Mouse (Mus musculus): ENCODE measurements around the gene Gm20388. TPM values are rescaled to one million over a fixed set of nuclear protein-coding genes. Genes with fewer than 3 reads are reported as not detected.

Gene Gm20388
- 1 to 10 TPM in 1 of 2 experiments, not detected in 1; 4.0 TPM for total RNA-seq (2021)
- long read RNA-seq, experiment 1, partial matches to known transcripts: 10 of 52 reads
- long read RNA-seq, experiment 1, other reads (novel, unspliced or antisense): 42 of 52 reads
- long read RNA-seq, experiment 2, partial matches to known transcripts: 0 of 44 reads
- long read RNA-seq, experiment 2, other reads (novel, unspliced or antisense): 44 of 44 reads

DNA sequence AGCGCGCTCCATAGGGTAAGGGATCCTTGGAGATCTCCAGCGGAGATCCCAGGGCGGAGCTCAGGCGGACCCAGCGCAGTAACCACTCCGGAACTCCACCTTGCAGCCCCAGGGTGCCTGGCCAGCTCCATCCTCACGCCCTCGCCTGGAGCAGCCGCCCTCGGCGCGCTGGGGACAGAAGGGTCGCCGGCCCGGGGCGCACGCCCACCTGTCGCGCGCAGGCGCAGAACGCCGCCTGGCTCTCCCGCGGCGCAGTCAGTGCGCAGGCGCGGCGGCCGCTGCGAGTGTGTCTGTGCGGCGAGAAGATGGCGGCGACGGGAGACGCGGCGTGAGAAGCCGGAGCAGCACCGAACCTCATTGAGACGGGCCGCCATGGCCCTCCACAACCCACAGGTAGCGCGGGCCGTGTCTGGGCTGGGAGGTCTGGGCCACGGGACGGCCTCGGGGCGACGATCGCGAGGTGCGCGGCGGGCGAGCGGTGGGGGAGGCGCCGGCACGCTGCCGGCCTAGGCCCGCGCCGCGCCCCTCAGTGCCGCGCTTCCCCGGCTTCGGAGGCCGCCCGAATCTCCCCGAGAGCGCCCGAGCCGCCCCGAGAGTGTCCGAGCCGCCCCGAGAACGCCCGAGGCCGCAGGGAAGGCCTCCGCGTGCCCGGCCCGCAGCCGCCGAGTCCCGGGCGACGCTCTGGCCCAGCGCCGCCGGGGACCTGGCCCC, at the start of gene Gm20388:
Gm20388 (plus strand) TSS at position 295 of the 711 bp plus-strand sequence.
- peak; percentile 92 to 95 for DNase-seq

- DNase-seq: peak; percentile 98 to 99
Measured at GRCm38 (mm10) chr8:119861706-119862389, 48.8 kb upstream of the Gm20388 start, which contains the start of gene Klhl36. Gene Klhl36, plus strand, starts transcription at chr8:119862266.

GRCm38 (mm10) chr8:119862390-119862734, 48.3 kb upstream of the Gm20388 start:
- no peak for DNase-seq

DNA sequence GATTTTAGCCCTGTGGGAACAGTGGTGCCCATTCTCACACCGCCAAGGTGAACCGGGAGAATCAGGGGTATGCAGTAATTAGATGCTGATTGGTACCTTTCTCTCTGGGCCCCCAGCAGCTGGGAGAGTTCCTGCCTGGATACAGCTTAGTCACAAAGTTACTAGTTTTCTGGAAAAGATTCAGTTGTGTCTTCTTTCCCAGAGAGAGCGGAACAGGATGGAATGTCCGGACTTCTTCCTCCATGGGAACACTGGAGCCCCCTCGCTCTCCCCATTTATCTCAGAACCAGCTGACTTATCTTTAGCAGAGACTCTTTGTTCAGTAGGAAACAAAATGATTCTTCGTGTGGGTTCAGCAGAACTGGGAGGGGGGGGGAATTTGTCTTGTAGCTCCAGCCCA, 47.9 kb upstream of the Gm20388 start:
- no peak for DNase-seq

DNA sequence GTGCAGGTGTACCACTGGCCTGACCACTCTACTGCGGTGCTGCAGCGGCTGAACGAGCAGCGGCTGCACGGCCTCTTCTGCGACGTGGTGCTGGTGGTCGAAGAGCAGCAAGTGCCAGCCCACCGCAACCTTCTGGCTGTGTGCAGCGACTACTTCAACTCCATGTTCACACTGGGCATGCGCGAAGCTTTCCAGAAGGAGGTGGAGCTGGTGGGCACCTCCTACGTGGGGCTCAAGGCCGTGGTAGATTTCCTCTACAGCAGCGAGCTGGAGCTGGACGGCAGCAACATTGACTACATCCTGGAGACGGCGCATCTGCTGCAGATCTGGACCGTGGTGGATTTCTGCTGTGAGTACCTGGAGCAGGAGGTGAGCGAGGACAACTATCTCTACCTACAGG, 41.0 kb upstream of the Gm20388 start:
- DNase-seq: no peak

- no peak for DNase-seq
Measured at GRCm38 (mm10) chr8:119873181-119873580, 37.5 kb upstream of the Gm20388 start.

- DNase-seq: no peak
Measured at GRCm38 (mm10) chr8:119881301-119881700, 29.3 kb upstream of the Gm20388 start.

DNA sequence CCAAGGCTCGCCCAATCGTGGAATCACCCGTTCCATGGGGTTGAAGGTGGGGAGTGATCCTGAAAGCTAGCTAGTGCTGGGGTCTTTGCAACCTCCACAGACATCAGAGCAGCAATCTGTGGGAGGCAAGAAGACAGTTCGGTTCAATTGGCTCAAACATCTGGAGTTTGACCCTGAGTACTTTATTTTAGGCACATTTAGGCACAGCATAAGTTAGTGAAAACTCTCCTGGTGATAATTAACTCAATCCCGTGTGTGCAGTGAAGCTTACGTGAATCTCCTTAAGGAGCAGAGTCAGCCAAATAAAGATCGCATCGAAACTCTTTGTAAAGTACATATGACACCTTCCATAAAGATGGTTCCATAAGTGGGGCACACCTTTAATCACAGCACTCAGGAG, 28.7 kb upstream of the Gm20388 start:
- DNase-seq: no peak

DNA sequence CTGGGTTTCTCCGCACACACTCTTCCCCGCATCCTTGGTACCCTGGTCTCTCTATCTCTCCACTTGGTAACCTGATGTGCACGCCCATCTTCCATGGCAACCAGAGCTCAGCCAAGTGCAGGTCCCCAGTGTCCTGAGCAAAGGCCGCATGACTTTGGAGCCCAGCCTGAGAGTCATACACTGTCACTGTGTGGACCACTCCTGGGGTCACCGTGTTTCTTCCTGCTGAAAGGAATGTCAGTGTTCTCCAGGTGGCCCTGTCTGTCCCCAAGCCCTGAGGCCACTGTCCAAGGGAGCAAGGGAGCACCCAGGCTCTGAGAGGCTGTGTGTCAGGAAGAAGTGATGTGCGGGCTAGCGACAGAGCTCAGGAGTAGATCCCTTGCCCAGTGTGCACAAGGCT, 27.4 kb upstream of the Gm20388 start:
- DNase-seq: no peak

- DNase-seq: peak; percentile 25 to 58
Measured at GRCm38 (mm10) chr8:119885612-119886011, 25.0 kb upstream of the Gm20388 start.

- peak; percentile 12 to 58 for DNase-seq
Measured at GRCm38 (mm10) chr8:119887130-119887529, 23.5 kb upstream of the Gm20388 start.

DNA sequence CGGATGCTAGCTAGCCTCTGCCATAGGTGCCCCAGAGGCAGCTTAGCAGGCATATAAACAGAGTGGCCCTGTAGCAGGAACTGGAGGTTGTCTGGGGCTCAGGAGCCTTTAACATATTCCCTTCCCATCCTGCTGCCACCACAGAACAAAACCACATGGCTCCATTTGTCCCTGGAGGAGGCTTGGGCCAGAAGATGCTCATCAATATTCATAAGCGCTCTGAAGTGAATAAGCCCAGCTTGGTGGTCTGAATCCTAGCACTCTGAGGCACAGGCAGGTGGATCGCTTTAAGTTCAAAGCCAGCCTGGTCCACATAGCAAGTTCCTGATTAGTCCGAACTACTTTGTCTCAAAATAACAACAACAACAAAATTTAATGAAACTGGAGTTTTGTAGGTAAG, 22.6 kb upstream of the Gm20388 start:
- no peak for DNase-seq

- no peak for DNase-seq
Measured at GRCm38 (mm10) chr8:119897069-119897468, 13.6 kb upstream of the Gm20388 start.

DNA sequence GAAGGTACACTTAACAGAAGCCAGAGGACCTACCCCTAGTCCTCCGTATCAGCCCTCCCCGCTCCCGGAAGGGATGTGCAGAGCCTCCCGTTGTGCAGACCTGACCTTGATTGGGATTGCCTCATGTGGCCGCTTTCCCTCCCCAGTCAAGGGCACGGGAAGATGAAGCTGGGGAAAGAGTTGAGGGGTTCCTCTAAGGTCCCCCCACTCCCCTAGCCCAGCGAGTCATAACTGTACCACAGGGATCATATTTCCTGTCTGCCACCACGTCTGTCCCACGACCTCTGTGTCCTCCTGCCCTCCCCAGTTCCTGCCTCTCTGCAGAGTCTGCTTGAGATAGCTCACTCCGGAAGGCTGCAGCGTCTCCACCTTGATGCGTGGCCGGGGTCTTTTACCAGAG, 12.7 kb upstream of the Gm20388 start:
- DNase-seq: no peak

DNA sequence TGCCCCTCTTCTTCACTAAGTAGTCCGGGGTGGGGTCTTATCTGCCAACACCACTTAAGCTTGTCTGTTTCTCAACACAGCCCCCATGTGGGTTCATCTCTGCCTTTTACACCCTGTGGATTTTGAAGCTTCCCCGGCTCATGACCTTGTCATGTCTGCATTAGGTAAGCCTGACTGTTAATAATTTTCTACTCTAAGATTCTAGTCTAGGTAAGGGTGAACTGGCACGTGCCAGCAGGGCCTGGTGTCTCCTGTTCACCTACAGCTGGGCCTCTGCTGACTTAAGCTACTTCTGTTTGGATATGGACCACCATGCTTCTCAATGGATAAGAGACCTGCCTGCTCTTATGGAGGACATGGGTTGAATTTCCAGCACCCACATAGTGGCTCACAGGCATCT, 9.3 kb upstream of the Gm20388 start:
- no peak for DNase-seq

- DNase-seq: peak in 1 of 2 experiments; percentile 24
Measured at GRCm38 (mm10) chr8:119901952-119902351, 8.7 kb upstream of the Gm20388 start.

DNA sequence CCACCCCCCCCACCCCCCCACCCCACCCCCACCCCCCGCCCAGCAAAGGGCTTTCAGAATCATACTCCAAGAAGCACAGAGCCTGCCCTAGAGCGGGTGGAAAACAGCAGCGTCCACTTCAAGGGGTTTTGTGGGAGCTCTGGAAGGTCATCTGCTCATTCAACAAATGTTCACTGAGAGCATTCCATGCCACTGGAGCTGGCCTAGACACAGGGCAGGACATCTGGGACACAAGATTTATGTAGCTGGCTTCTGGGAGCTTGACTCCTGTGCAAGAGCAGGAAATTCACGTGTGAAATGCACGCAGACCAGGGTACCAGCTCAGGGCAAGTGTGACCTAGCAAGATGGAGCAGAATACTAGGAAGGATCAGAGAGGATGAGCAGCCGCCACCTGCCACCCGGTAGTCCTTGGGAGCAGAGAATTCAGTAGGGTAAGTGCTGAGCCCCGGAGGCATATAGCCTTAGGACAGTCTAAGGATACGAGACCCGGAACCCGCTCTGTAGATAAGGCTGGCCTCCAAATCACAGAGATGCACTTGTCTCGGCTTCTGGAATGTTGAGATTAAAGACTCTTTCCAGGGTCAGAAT, 6.2 kb upstream of the Gm20388 start:
- no peak for DNase-seq

DNA sequence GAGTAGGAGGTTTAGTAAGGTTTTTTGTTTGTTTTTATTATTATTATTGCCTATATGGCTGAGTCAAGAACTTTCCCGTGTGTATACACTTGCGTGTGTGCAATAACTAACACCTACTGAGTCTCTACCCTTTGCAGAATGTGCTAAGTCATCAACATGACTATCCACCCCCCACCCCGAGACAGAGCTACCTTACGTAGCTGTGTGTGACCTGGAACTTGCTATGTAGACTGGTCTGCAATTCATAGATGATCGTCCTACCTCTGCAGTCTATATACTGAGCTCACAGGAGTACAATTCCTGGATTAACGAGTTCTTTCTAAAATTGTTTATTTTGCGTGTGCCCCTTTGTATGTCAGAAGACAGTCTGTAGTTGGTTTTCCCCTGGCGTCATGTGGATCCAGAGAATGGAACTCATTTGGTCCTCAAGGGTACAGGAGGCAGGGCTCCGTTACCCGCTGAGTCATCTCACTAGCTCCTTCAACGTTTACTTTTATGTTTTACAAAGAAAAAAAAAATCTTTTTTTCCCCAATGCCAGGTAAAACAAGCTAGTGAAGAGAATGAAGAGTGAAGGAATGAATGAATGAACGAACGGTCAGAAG, 596 bp upstream of the Gm20388 start, which contains the start of gene Usp10:
Usp10 (plus strand) TSS at position 417 of the 603 bp plus-strand sequence.
- DNase-seq: no peak

GRCm38 (mm10) chr8:119911258-119911962, 769 bp downstream of the Gm20388 start:
- DNase-seq: no peak

DNA sequence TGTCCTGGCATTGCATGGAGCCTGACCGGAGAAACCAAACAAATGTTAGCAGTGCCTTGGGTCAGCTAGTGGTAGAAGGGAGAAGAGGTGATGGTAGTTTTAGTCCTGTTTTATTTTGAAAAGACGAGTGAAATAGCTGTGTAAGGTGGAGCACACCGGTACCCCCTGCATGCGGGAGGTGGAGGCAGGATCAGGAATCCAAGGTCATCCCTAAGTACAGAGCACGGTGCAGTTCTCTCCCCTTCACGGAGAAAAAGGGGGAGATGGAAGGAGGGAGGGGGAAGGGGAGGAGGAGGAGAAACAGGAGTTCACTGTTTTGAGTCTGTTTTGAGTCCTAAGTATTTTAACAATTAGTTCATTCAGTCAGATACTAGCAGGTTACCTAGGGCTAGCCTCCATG, 2.0 kb downstream of the Gm20388 start:
- DNase-seq: no peak

GRCm38 (mm10) chr8:119913181-119913580, 2.5 kb downstream of the Gm20388 start:
- no peak for DNase-seq

- DNase-seq: no peak
Measured at GRCm38 (mm10) chr8:119914161-119914560, 3.5 kb downstream of the Gm20388 start.
